ENCODE assay signal across 19 mouse cellular contexts in the genomic region with DNA sequence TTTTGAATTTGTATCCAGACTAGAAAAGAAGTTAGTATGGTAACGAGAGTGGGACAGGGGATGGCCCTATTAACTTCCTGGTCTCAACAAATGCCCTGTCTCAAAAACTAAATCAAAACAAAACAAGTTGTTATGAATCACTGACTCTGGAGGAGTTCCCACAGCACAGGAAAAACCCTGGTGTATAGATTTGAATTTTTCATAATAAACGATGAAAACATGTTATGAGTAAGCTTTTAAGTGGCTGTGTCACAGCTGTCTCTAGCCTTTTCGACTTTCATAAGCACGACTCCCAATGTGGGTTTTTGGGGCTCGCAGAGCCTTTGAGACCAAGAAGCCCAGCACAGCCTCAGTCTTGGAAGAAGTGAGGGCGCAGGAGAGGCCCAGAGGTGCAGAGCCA.
"Had no signal": no experiment of that assay in that cellular context is flagged by ENCODE, and none has a peak within 500 bp of the region (broad histone marks: within the 10 kb centered on the region; RNA-seq: fewer than 3 reads in every experiment).

No protein-coding gene starts in this region.

- H3K4me2 ChIP-seq: lung, embryonic 15.5 days; midbrain, embryonic 12.5 days; neural tube, embryonic 13.5 days; neural tube, embryonic 15.5 days had no signal

- H3K27ac ChIP-seq: liver, embryonic 14.5 days; lung, embryonic 15.5 days; midbrain, embryonic 10.5 days; midbrain, embryonic 12.5 days; neural tube, embryonic 13.5 days; neural tube, embryonic 15.5 days had no signal

- H3K36me3 ChIP-seq: midbrain, embryonic 12.5 days had no signal

- H3K9ac ChIP-seq: liver, embryonic 14.5 days; lung, embryonic 15.5 days; midbrain, embryonic 12.5 days; neural tube, embryonic 13.5 days; neural tube, embryonic 15.5 days had no signal

- H3K4me3 ChIP-seq: lung, embryonic 15.5 days; midbrain, embryonic 10.5 days; midbrain, embryonic 12.5 days; myocyte; neural tube, embryonic 13.5 days; neural tube, embryonic 15.5 days had no signal

- H3K4me1 ChIP-seq: midbrain, embryonic 10.5 days; midbrain, embryonic 12.5 days had no signal

- H3K27me3 ChIP-seq: lung, embryonic 15.5 days; midbrain, embryonic 12.5 days; neural tube, embryonic 13.5 days; neural tube, embryonic 15.5 days had no signal

- ATAC-seq: midbrain, embryonic 16.5 days had no signal

- DNase-seq: lung, adult 18-20 months; lung, postnatal 10 days; lung, postnatal 4 days; midbrain, embryonic 14.5 days; retina, postnatal 1 day; right cerebral cortex, adult 18-20 months; right cerebral cortex, postnatal 25 days; right cerebral cortex, postnatal 4 days; thymus, adult 2 months; thymus, postnatal 25 days; thymus, postnatal 4 days had no signal

- H3K9me3 ChIP-seq: lung, embryonic 15.5 days; midbrain, embryonic 10.5 days; midbrain, embryonic 12.5 days; neural tube, embryonic 13.5 days; neural tube, embryonic 15.5 days had no signal
